Mouse (Mus musculus): ENCODE measurements at regions not wholly inside any gene's neighbourhood (a gene's known extent, or its start where the extent isn't known, plus 50 kb on each side); places are given as distances from the start of the nearest gene placed in this dataset.

DNA sequence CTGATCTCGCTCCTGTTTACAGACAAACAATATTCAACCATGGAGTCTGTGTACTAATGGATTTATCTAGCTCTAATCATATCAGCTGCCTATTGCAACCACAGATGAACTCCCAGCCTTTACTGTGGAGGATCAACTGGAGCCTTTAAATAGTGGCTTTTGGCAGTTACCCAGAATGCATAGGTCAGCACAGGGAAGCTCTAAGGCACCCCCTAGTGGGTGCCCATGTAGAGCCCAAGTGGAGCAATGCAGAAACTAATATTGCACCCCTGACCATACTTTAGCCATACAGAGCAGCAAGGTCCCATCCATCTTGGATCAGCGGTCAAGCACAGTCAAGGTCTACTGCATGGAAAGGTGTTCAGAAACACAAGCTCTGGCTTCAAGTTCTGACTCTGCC is 115.8 kb upstream of the Cdh5 start:
- TF ChIP-seq POLR2A (IDR thresholded peaks at IDR 0.05; ENCODE audit: borderline replicate concordance, insufficient read depth, low read length) (no peak), CTCF (IDR thresholded peaks at IDR 0.05; ENCODE audit: borderline replicate concordance, insufficient read depth, low read depth, low read length) (no peak)
